Mouse (Mus musculus) neural tube, embryonic 10.5 days (tissue): ENCODE measurements around the gene Tspo2.
A peak's percentile ranks its signal among the peaks of the same experiment; 100 is the strongest.
"Not testable (repeated sequence)": the region's sequence is repeated elsewhere in the genome, so short reads cannot be mapped to it uniquely, and the experiment has no call there.

Source experiments
- DNase-seq: peaks from one replicate; pipeline ENCODE4 v3.0.0-alpha.2; 2017; ENCODE audit warnings: low spot score; ENCODE audit errors: extremely low spot score

Tspo2 gene

GRCm38 (mm10) chr17:48451353-48451675, at the start of gene Tspo2:
Gene Tspo2, minus strand, starts transcription at chr17:48451522.
- DNase-seq: no peak

GRCm38 (mm10) chr17:48500846-48501445, 49.6 kb upstream of the Tspo2 start:
- DNase-seq: no peak

GRCm38 (mm10) chr17:48497986-48498385, 46.7 kb upstream of the Tspo2 start:
- DNase-seq: no peak

- no peak for DNase-seq
These were observed 42.7 kb upstream of the Tspo2 start for GRCm38 (mm10) chr17:48493986-48494385.

- DNase-seq: no peak
These were observed 42.3 kb upstream of the Tspo2 start for GRCm38 (mm10) chr17:48493582-48493981.

GRCm38 (mm10) chr17:48492621-48493020, 41.3 kb upstream of the Tspo2 start:
- no peak for DNase-seq

- DNase-seq: no peak
These were observed 38.1 kb upstream of the Tspo2 start for GRCm38 (mm10) chr17:48489466-48489865.

- no peak for DNase-seq
These were observed 32.9 kb upstream of the Tspo2 start for GRCm38 (mm10) chr17:48484191-48484590.

GRCm38 (mm10) chr17:48483764-48484163, 32.4 kb upstream of the Tspo2 start:
- no peak for DNase-seq

- no peak for DNase-seq
These were observed 28.6 kb upstream of the Tspo2 start for GRCm38 (mm10) chr17:48479952-48480351.

GRCm38 (mm10) chr17:48475444-48475843, 24.1 kb upstream of the Tspo2 start:
- DNase-seq: no peak

GRCm38 (mm10) chr17:48474282-48474681, 23.0 kb upstream of the Tspo2 start:
- DNase-seq: not testable (repeated sequence)

- peak; percentile 92 for DNase-seq
These were observed 16.3 kb upstream of the Tspo2 start for GRCm38 (mm10) chr17:48467395-48468231.

- DNase-seq: no peak
These were observed 15.6 kb upstream of the Tspo2 start for GRCm38 (mm10) chr17:48466769-48467394.

GRCm38 (mm10) chr17:48463391-48463790, 12.1 kb upstream of the Tspo2 start:
- no peak for DNase-seq

GRCm38 (mm10) chr17:48462096-48462495, 10.8 kb upstream of the Tspo2 start:
- no peak for DNase-seq

GRCm38 (mm10) chr17:48457971-48458653, 6.8 kb upstream of the Tspo2 start:
- DNase-seq: no peak

- DNase-seq: no peak
These were observed 4.6 kb upstream of the Tspo2 start for GRCm38 (mm10) chr17:48455955-48456354.

GRCm38 (mm10) chr17:48454688-48455087, 3.4 kb upstream of the Tspo2 start, which contains the start of gene Unc5cl:
Gene Unc5cl, plus strand, starts transcription at chr17:48454901.
- DNase-seq: no peak

GRCm38 (mm10) chr17:48454190-48454589, 2.9 kb upstream of the Tspo2 start:
- no peak for DNase-seq

GRCm38 (mm10) chr17:48453489-48453888, 2.2 kb upstream of the Tspo2 start:
- no peak for DNase-seq
